Mouse (Mus musculus) WW6 (cell line): Measurements from ENCODE around the gene Tbc1d22a.
"Not testable (repeated sequence)": the region's sequence is repeated elsewhere in the genome, so short reads cannot be mapped to it uniquely, and the experiment has no call there.

Source experiments
- DNase-seq: peaks from one replicate; pipeline ENCODE4 v3.0.0-alpha.2; 2013; ENCODE audit warnings: low read depth, low spot score

Gene Tbc1d22a

DNA sequence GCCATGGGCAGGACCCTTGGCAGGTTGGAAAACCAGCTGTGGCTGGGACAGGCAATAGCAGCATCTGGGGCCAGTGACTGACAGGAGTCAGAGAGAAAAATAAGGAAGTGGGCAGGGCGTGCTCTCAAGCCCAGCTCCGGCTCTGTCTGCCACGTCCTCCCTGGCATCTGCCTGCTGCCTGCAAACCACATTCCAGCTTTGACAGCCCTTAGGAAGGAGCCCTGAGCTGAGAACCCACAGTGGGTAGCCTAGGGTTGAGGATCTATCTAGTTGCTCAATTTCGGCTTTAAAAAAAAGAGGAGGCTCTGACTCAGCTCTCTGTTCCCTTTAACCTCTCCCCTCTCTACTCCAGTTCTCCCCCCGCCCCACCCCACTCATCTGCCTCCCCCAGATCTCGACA lies 11.6 kb upstream of the Tbc1d22a start:
- DNase-seq: no peak

DNA sequence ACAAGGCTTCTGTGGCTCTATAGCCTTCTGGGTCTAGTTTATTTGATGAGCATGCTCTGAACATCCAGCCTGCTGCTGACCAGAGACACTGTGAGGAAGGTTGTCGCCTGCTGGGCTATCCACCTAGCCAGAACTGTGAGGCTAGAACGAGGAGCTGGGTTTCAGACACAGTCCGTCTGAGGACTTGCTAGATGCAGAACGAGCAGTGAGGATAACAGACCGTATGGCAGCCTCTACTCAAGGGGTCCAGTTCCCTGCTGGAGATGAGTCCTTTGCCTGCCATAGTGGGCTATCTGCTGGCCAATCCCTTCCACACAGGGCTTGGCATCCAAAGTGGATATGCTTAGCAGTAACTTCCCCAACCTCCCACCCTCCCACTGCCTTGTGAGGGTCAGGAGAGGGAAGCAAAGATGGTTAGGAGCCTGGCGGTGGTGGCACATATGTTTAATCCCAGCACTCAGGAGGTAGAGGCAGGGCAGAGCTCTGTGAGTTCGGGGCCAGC lies 10.9 kb upstream of the Tbc1d22a start:
- no peak for DNase-seq

DNA sequence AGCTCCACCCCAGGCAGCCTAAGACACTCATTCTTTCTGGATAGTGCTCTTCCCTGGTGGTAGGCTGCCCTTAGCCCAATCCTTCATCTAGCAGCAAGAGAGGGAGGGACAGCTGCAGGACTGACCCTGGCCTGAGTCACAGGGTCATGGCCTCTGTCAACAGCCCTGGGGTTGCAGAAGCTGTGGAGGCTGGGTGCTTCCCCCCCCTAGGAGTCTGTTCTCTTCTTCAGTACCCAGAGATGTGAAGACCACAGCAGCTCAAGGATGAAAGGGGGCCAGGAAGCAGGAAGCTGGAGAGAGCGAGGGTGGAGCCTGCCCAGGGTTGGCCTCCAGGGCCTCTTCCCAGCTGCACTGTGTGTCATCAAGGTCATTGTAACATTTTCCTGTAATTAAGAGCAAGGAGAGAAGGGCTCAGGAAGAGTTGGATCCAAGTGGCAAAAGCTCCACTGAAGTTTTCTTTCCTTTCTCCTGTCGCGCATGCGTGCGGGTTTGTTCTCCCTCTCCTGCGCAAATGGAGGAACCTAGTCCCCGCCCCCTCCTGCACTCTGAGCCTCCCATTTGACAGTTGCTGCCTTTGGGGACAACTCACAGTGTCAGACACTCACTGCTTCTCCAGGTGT lies 10.2 kb upstream of the Tbc1d22a start:
- no peak for DNase-seq

DNA sequence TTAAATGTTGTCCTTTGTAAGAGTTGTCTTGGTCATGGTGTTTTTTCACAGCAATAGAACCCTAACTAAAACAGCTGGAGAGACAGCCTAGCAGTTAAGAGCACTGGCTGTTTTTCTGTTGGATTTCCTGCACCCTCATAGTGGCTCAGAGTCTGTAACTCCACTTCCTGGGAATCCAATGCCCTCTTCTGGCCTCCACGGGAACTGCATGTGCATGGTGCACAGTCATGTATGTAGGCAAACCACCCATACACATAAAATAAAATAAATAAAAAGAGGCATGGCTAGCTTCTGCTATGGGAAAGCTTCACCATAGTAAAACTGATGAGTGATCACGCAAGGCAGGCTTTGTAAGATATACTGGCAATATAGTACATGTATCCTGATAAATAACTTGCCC lies 9.0 kb upstream of the Tbc1d22a start:
- DNase-seq: no peak

DNA sequence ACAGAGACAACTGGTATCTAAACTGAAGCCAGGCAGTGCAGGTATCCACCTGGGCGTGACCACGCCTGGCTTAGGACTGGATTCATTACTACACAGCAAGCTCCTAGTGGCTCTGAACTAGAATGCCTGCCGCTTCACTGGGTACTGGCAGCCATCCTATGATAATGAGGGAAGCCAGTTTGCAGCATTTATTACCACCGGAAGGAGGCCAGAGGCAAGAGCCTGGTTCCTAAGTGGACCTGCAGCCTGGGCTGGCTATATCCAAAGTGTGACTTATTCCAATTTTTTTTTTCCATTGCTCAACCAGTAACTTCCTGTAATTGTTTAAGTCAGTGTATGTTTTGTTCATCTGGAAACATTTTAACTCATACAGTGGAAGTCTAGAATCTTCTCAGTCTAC lies 7.9 kb upstream of the Tbc1d22a start:
- DNase-seq: no peak

DNA sequence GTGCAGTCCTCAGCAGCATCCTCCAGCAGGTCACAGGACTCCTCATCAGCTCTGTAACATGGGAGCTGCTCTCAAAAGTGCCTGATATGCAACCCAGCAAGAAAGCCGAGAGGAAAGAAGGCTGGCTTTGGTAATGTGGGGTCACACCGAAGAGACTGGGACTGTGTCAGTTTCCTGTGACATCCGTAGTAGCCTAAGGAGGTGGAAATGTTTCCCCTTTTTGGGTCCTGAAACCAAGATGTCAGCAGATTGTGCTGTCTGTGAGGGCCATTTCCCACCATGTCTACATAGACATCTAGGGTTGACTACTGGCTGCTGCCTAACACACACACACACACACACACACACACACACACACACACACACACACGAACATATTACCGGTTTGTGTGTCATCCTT lies 2.1 kb upstream of the Tbc1d22a start:
- DNase-seq: not testable (repeated sequence)

DNA sequence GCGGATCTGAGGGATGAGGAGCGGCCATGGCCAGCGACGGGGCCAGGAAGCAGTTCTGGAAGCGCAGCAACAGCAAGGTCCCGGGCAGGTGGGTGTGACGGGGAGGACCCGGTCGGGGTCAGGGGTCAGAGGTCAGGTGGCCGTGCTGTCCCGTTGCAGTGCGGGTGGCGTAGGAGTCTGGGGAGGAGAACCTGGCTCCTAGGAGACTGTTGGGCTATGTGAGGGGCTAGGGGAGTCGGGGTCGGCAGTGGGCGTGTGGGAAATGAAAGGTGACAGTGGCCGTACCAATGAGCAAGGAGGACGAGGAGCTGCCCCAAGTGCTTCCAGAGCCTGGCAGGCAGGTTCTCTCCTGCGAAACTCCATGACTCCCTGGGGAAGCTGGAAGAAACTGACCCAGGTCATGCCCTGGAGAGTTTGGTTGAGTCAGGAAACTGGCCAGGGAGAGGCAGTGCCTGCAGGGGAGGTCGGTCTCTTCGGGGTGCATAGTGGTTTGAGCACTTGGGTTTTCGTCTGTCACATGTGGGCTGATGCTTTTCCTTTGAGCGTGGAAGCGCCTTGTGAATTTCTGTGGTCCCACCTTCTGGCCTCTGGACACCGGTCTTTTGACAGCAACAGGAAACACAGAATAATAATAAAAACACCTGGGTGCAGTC lies 416 bp downstream of the Tbc1d22a start:
- DNase-seq: no peak

DNA sequence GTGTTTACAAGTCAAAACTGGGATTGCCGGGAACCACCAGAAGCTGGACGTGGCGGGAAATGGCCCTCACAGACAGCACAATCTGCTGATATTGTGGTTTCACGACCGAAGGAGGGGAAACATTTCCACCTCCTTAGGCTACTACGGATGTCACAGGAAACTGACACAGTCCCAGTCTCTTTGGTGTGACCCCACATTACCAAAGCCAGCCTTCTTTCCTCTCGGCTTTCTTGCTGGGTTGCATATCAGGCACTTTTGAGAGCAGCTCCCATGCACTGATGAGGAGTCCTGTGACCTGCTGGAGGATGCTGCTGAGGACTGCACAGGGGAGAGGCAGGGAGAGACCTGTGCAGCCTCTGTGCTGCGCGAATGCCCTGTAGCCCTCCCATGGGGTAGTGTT lies 2.4 kb downstream of the Tbc1d22a start:
- DNase-seq: not testable (repeated sequence)

DNA sequence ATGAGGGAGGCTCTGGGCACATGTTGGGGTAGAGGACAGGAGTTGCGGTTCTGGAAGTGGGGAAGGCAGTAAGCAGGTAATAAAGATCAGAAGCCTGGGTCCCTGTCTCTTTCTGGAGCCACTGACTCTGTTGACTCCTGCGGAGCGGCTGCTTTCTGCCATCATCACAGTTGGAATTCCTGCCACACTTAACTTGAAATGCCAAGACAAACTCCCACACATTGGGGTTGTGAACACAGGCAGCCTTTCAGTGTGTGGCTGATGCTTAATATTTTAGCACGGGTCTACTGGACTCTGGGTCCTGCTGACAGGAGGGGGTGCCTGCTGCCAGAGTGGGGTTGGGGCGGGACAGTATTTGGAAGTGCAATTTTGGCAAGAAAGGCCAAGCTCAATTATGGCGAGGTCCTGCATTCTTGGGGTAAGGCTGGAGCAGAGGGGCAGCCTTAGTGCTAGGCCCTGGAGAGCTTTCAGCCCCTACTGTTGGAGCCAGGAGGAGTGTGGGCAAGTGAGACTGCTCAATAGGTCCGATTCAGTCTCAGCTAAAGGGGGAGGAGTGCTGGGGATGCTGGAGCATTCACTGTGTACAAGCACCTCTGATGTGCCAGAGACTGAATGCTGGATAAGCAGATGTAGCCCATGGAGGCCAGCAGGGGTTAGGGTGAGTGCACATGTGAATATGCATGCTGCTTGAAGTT lies 5.4 kb downstream of the Tbc1d22a start:
- no peak for DNase-seq

DNA sequence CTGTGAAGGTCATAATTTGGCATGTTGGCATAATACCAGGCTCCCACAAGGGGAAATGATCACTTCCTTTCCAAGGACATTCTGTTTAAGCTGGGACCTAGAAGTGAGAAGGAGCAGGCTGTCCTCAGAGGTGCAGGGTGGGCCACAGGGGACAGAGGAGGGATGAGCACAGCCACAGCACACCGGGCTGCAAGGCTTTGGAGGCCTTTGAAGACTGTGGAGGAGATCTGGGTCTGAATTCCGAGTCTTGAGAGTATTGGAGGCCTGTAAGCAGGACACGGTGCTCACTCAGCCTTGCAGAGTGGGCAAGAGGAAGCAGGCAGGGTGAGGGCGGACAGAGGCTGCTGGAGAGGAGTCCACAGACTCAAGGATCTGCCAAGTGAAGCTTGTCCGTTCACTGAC lies 6.0 kb downstream of the Tbc1d22a start:
- DNase-seq: no peak

DNA sequence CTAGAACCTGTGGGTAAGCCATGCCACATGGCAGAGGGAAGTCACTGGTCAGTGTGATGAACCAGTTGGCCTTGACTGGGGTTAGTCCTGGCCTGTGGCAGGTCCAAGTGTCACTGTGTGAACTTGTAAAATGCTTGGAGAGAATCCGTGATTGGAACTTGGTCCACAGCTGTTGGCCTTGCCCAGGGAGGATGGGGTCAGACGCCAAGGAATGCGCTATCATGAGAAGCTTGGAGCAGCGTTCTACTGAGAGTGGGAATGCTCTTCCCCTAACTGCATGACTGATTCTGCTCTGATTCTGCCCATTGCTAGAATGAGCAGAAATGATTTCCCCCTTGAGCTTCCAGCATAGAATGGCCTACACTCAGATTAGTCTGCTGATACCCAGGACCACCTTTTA lies 6.5 kb downstream of the Tbc1d22a start:
- DNase-seq: no peak

DNA sequence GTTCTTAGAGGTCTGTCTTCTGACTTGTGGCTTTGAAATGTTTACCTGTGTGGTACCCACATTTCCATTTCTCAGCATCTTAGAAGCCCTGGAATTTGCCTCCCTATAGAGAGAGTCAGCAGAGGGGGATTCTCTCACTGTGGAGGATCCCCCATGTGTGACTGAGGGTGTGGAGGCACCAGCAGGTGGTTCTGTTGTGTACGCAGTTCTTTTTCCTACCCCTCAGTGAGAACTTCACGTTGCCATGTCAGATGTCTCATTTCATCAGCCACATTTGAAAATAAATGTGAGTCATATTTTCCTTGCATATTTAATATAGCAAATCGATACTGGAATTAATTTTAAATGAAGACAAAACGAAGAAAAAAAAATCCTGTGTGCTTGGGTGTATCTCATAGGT lies 7.1 kb downstream of the Tbc1d22a start:
- DNase-seq: no peak

DNA sequence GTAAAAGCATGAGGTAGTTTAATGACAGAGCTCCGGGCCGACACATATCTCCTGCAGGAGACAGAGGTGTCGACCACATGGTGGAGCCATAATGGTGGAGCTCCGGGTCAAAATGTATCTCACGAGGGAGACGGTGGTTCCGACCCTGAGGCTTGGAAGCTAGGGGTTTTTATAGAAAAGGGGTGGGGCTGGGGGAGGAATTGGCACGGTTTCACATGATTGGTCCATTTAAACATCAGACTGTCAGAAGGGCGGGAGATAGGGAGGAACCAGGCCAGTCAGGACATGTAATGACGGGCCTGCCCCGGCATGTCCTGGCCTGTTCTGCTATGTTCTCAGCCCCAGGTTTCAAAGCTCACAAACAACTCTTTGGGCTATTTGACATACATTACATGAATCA lies 7.6 kb downstream of the Tbc1d22a start:
- DNase-seq: not testable (repeated sequence)

DNA sequence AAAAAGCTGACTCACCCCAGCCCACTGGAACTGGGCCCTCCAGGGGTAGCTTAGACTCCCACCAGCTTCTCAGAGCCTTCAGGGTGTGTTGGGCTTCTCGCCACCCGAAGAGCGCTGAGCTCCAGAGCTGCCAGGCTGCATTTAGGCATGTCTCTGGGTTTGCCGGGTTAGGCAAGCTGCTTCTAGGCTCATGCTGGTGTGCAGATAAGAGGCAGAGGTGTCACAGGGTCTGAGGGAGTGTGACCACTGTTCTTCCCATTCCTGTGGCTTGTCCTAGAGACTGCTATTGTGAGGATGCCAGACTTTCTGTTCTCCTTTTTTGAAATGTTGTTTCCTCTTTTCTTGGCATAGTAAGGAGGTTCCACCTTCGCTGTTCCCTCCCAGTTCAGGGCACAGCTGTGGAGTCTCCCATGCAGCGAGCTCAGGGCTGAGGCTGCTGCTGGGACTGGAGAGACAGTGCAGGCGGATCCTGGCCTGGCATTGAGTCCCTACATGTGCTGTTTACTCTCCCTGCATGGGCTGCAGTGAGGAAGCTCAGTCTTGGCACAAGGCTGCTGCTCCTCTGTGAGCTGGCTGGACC lies 10.8 kb downstream of the Tbc1d22a start:
- DNase-seq: no peak

DNA sequence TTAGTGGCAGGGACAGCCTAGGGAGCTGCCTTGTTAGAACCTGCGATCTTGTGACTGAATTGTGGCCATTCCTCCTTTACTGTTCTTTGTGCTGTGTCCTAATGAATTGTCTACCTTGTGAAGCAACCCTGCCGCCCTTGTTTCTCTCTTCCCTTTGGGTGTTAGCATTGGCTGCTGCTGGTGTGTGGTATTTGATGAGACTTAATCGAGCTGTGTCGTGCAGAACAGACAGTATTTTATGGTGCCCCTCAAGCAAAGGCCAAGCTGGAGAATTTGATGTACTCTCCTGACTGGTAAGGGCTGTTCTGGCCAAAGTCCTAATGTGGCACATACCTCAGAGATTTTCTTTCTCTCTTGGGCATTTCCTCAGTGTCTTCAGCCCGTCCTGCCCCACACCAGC lies 12.0 kb downstream of the Tbc1d22a start:
- DNase-seq: no peak

DNA sequence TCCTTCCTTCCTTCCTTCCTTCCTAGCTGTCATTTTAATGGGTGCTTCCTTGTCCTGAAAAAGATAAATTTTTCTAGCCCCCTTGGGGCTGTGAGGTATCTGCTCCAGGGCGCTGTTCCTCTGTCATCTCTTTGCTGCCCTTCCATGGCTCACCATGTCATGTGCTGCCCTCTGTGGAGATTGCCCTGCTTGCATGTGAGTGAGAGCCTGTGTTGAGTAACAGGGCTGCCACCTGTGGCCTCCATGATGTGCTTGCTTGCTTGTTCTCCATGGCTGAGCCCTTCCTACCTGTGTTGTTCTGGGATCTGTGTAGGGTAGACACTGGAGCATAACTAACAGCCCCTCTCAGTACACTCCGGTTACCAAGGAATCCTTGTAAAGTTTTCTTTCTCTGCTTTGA lies 12.7 kb downstream of the Tbc1d22a start:
- DNase-seq: no peak

DNA sequence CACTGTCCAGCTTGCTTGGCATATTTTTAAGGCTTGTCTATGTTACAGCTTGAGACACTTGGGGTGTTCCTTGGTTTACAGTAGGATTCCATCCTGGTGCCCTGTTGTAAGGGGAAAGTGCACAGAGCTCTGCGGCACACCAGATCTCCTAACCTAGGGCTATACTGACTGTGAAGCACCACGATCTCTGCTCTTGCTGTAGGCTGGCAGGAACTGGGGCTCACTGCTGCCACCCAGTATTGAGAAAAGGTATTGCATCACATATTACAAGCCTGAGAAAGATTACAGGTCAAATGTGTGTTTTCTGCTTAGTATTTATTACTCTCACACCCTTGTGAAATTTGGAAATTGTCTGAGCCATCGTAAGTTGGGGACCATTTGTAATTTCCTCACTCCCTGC lies 13.9 kb downstream of the Tbc1d22a start:
- no peak for DNase-seq

DNA sequence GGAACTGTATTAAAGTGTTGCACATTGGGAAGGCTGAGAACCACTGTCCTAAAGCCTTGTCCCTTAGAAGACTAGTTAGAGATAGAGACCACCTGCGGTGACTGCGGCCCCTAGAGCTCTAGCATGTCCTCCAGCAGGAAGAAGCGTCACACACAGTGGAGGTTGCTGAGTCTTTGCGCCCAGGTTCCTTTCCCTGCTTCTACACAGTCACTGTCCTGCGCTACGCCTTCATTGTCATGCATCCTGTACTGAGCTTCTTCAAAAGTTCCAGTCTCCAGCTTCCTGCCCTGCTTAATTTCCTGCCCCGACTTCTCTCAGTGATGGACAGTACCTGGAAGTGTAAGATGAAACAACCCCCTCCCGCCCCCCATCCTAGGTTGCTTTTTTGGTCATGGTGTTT lies 14.8 kb downstream of the Tbc1d22a start:
- DNase-seq: no peak

DNA sequence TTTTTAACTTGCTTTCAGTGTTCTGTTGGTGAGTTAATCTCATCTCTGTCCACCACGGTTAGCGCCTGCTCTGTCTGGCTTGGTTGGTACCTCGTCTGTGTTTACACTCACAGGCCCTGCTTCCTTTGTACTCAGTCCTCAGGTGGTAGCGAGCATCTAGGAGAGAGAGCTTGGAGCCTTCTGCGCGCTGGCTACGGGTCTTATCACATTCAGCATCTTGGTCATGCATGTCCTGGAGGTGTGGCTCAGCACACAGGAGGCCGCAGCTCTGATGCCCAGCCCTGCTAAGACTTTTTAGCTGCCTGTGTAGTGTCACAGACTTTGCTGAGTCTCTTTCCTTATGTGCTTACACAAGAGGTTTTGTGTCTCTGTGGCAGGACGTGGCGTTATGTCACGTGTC lies 15.4 kb downstream of the Tbc1d22a start:
- no peak for DNase-seq

DNA sequence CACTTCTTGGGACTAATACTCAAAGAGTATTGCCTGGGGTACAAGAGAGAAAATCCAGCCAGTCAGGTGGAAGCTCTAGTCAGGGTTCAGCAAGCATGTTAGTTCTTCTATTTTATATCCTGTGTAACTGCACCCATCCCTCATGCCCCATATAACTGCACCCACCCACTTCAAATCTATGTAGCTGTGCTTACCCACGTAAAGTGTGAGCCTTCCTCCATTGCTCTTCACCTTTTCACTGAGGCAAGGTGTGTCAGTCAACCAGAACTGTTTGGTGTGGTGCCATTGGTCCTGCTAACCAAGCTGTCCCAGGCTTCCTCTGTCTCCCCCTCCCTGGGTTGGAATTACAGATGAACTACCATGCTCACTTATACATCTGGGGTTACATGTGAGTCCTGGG lies 16.9 kb downstream of the Tbc1d22a start:
- no peak for DNase-seq

DNA sequence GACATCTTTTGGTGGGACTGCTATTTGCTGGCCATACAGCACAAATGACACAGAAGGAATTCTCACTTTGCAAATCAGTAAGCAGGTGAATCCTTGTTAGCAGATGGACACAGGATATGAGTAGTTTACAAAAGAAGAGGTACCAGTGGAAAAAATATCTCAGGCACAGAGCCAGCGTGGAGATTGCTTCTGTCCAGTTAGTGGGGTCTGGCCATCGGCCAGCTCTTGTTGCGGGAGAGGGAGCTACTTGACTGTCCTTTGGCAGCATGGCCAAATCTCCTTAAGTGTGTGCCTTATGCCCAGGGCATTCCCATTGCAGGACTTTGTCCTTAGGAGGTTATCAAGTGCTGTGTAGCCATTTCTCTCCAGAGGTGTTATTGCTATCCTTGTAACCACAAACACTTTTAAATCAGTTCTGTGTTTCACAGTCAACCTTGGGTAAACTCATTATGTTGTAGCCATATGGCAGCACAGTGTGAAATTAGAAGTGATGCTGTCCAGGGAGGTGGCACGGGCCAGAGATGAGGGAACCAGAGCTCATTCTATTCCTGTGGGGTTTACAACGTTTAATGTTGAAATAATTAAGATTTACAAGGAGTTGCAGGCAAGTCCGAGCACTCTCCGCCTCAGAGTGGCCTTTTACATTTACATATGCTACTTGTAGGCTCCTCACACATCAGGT lies 17.7 kb downstream of the Tbc1d22a start:
- no peak for DNase-seq

DNA sequence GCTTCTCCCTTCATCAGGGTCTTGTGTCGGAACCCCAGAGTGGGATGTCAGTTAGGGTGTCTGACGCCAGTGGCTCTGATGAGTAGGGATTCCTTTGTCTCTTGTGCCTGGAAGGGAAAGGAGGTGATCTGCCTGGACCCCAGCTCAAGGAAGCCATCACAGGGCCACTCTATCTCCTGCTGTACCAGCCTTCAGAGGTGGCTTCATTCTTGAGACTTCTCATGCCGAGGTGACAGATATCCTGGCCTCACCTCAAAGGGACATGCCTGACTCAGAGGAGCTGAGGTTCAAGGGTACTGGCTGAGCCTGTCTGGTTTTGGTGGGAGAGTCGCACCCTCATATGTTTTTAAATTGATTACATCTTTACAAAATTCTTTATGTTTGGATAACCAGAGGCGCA lies 19.7 kb downstream of the Tbc1d22a start:
- no peak for DNase-seq
